Mouse (Mus musculus) thymus, adult 2 months (tissue): Measurements from ENCODE around the gene Nrp1.

Source experiments
- CTCF ChIP-seq: fragments of 200-500 bp; IDR thresholded peaks from 2 replicates; pipeline ENCODE4 v1.5.1; 2012; ENCODE audit warnings: mild to moderate bottlenecking, control low read depth, low read length, moderate library complexity, borderline replicate concordance; ENCODE audit not compliant: control insufficient read depth, poor library complexity, insufficient read depth; ENCODE audit errors: extremely low read depth
- POLR2A ChIP-seq: fragments of 200-500 bp; IDR thresholded peaks from 2 replicates; pipeline ENCODE4 v1.6.1; 2012; ENCODE audit warnings: mild to moderate bottlenecking, low read length, control low read depth, moderate library complexity; ENCODE audit not compliant: control insufficient read depth, poor library complexity, insufficient read depth; ENCODE audit errors: extremely low read depth

- TF ChIP-seq CTCF (no peak), POLR2A (no peak)
Observed at GRCm38 (mm10) chr8:128384921-128385332, 26.5 kb downstream of the Nrp1 start.
